35 mouse cellular contexts compared by ENCODE assay signal in genomic region chr1:134057736-134058135, GRCm38 (mm10). TPM values are rescaled to one million over a fixed set of nuclear protein-coding genes. Genes with fewer than 3 reads are reported as not detected.
DNase-seq lines count a peak whose midpoint lies in the region; ATAC-seq and TF ChIP-seq lines count a peak whose summit lies in the region.
"Had no signal": no experiment of that assay in that cellular context is flagged by ENCODE, and none has a peak within 500 bp of the region (broad histone marks: within the 10 kb centered on the region; RNA-seq: fewer than 3 reads in every experiment).

No protein-coding gene starts in this region.

- no peaks in the 10 kb centered on the region for H3K27me3 ChIP-seq in limb, embryonic 12.5 days
- H3K27me3 ChIP-seq in limb, embryonic 10.5 days (ENCODE audit: low read depth, poor library complexity, severe bottlenecking) = peaks cover 9% of the 10 kb centered on the region
- no peaks in the 10 kb centered on the region for H3K27me3 ChIP-seq in stomach, postnatal 0 days (ENCODE audit: control insufficient read depth, insufficient read depth, low read length)
- H3K27me3 ChIP-seq: embryonic facial prominence, embryonic 15.5 days; forebrain, embryonic 13.5 days; heart, embryonic 12.5 days; hindbrain, embryonic 15.5 days; midbrain, embryonic 13.5 days; Patski had no signal

- H3K9me3 ChIP-seq in limb, embryonic 12.5 days = no peaks in the 10 kb centered on the region
- H3K9me3 ChIP-seq in limb, embryonic 10.5 days (replicated peaks) = no peaks in the 10 kb centered on the region
- H3K9me3 ChIP-seq in stomach, postnatal 0 days (ENCODE audit: control insufficient read depth, low read length) = no peaks in the 10 kb centered on the region
- H3K9me3 ChIP-seq: embryonic facial prominence, embryonic 15.5 days; forebrain, embryonic 13.5 days; heart, embryonic 12.5 days; hindbrain, embryonic 15.5 days; megakaryocyte, embryonic 14.5 days; midbrain, embryonic 13.5 days had no signal

- no peak for ATAC-seq in limb, embryonic 12.5 days (ENCODE audit: insufficient number of reproducible peaks, insufficient read depth, low FRiP score, low TSS enrichment, low read depth)
- no peak for ATAC-seq in stomach, postnatal 0 days (ENCODE audit: low FRiP score, low TSS enrichment)
- ATAC-seq: forebrain, embryonic 13.5 days; inflammation-experienced regulatory T-cells, adult 6 months; lung, postnatal 0 days; midbrain, embryonic 13.5 days; Patski had no signal

- peaks cover 32% of the 10 kb centered on the region for H3K4me1 ChIP-seq in limb, embryonic 12.5 days (replicated peaks)
- peaks cover 36% of the 10 kb centered on the region for H3K4me1 ChIP-seq in limb, embryonic 10.5 days
- peaks cover 12% of the 10 kb centered on the region for H3K4me1 ChIP-seq in stomach, postnatal 0 days (replicated peaks; ENCODE audit: control insufficient read depth, insufficient read depth)

- TF ChIP-seq CTCF in stomach, postnatal 0 days (IDR thresholded peaks at IDR 0.05; ENCODE audit: low read depth) = no peak

- whole genome bisulfite sequencing in limb, embryonic 12.5 days = 59% methylated on average over 8 of the region's 8 CpGs
- 55% methylated on average over 8 of the region's 8 CpGs for WGBS in limb, embryonic 10.5 days
- WGBS in stomach, postnatal 0 days = 59% methylated on average over 8 of the region's 8 CpGs

- DNase-seq in adrenal gland, postnatal 36 days = peak; percentile 49 to 57
- DNase-seq in adrenal gland, postnatal 10 days = no peak
- no peak for DNase-seq in limb, embryonic 10.5 days (ENCODE audit: low spot score)
- DNase-seq in testis, postnatal 10 days (ENCODE audit: low spot score) = peak; percentile 65
- DNase-seq in testis, postnatal 14 days (ENCODE audit: low spot score) = no peak
- DNase-seq in stomach, postnatal 0 days (ENCODE audit: low spot score) = no peak
- DNase-seq in embryo, embryonic 11 days = no peak
- DNase-seq: cerebellum, adult 11 months; gastrocnemius, postnatal 25 days; heart, adult 11 months; heart, postnatal 4 days; kidney, adult 8-10 months; kidney, postnatal 10 days; lung, adult 18-20 months; lung, postnatal 4 days; thymus, adult 2 months; thymus, postnatal 4 days had no signal

- no peak overlapping the region for H3K4me3 ChIP-seq in limb, embryonic 12.5 days (replicated peaks)
- no peak overlapping the region for H3K4me3 ChIP-seq in limb, embryonic 10.5 days
- no peak overlapping the region for H3K4me3 ChIP-seq in stomach, postnatal 0 days (ENCODE audit: low read depth, low read length)
- H3K4me3 ChIP-seq: embryonic facial prominence, embryonic 15.5 days; forebrain, embryonic 13.5 days; heart, embryonic 12.5 days; hindbrain, embryonic 15.5 days; left cerebral cortex, adult 2 months; megakaryocyte, embryonic 14.5 days; midbrain, embryonic 13.5 days had no signal

- no peak for TF ChIP-seq EP300 in stomach, postnatal 0 days (optimal IDR thresholded peaks at IDR 0.05)

- no peaks in the 10 kb centered on the region for H3K36me3 ChIP-seq in limb, embryonic 12.5 days
- no peaks in the 10 kb centered on the region for H3K36me3 ChIP-seq in limb, embryonic 10.5 days
- no peaks in the 10 kb centered on the region for H3K36me3 ChIP-seq in stomach, postnatal 0 days (ENCODE audit: control insufficient read depth, insufficient read depth, low read length)
- H3K36me3 ChIP-seq: embryonic facial prominence, embryonic 15.5 days; heart, embryonic 12.5 days; hindbrain, embryonic 15.5 days; midbrain, embryonic 13.5 days had no signal

- 0 out of 2 replicates have a peak overlapping the region, but pooled peaks have one; percentile 0 for H3K9ac ChIP-seq in limb, embryonic 12.5 days (replicated peaks)
- no peak overlapping the region for H3K9ac ChIP-seq in stomach, postnatal 0 days (ENCODE audit: low read length)
- H3K9ac ChIP-seq: embryonic facial prominence, embryonic 15.5 days; forebrain, embryonic 13.5 days; heart, embryonic 12.5 days; hindbrain, embryonic 15.5 days; midbrain, embryonic 13.5 days had no signal

- no peak overlapping the region for H3K4me2 ChIP-seq in limb, embryonic 12.5 days
- no peak overlapping the region for H3K4me2 ChIP-seq in stomach, postnatal 0 days (replicated peaks; ENCODE audit: low read depth)
- H3K4me2 ChIP-seq: embryonic facial prominence, embryonic 15.5 days; forebrain, embryonic 13.5 days; heart, embryonic 12.5 days; hindbrain, embryonic 15.5 days; midbrain, embryonic 13.5 days had no signal

- H3K27ac ChIP-seq in limb, embryonic 12.5 days = no peak overlapping the region
- no peak overlapping the region for H3K27ac ChIP-seq in limb, embryonic 10.5 days
- H3K27ac ChIP-seq in stomach, postnatal 0 days (replicated peaks) = peak overlapping the region; percentile 70
- H3K27ac ChIP-seq: embryonic facial prominence, embryonic 15.5 days; forebrain, embryonic 13.5 days; hindbrain, embryonic 15.5 days; left cerebral cortex, adult 2 months; midbrain, embryonic 13.5 days had no signal

RNA-seq across cellular contexts. Expression of gene Fmod, which starts 20.7 kb away (rescaled TPM):
- 1 to 10 TPM; 9.3 to 9.8 TPM for total RNA-seq in adrenal gland, postnatal 36 days (2021)
- 10 to 100 TPM; 17.4 to 22.2 TPM for total RNA-seq in adrenal gland, postnatal 10 days (2021)
- polyA plus RNA-seq in limb, embryonic 12.5 days (2016; fragmentation: Nextera tagmentation; extraction: Ambion mirVana) = 12.6 and 14.8 TPM in 2 replicates
- 2.4 and 2.5 TPM in 2 replicates for polyA plus RNA-seq in limb, embryonic 10.5 days (2016; fragmentation: Nextera tagmentation; extraction: Ambion mirVana)
- polyA plus RNA-seq in stomach, postnatal 0 days (2015; fragmentation: Nextera tagmentation; extraction: Ambion mirVana) = 7.9 and 9.0 TPM in 2 replicates
- total RNA-seq: common myeloid progenitor, adult 5-6 weeks; MEL; monocyte, adult 5-6 weeks had no signal
- polyA plus RNA-seq: inflammation-experienced regulatory T-cells, adult 6 months had no signal

RNA-seq across cellular contexts. Expression of gene Btg2, which starts 21.2 kb away (rescaled TPM):
- total RNA-seq in adrenal gland, postnatal 36 days (2021) = 10 to 100 TPM; 38.7 to 39.1 TPM
- total RNA-seq in adrenal gland, postnatal 10 days (2021) = 10 to 100 TPM; 32.4 to 58.1 TPM
- polyA plus RNA-seq in limb, embryonic 12.5 days (2016; fragmentation: Nextera tagmentation; extraction: Ambion mirVana) = 26.7 and 28.1 TPM in 2 replicates
- polyA plus RNA-seq in limb, embryonic 10.5 days (2016; fragmentation: Nextera tagmentation; extraction: Ambion mirVana) = 10.1 and 17.7 TPM in 2 replicates
- polyA plus RNA-seq in stomach, postnatal 0 days (2015; fragmentation: Nextera tagmentation; extraction: Ambion mirVana) = 85.9 and 96.8 TPM in 2 replicates

RNA-seq across cellular contexts. Expression of gene Chit1, which starts 53.3 kb away (rescaled TPM):
- total RNA-seq in adrenal gland, postnatal 36 days (2021) = not detected
- total RNA-seq in adrenal gland, postnatal 10 days (2021) = under 1 TPM in 1 of 2 experiments, not detected in 1; 0.15 TPM
- not detected in 2 replicates for polyA plus RNA-seq in limb, embryonic 12.5 days (2016; fragmentation: Nextera tagmentation; extraction: Ambion mirVana)
- polyA plus RNA-seq in limb, embryonic 10.5 days (2016; fragmentation: Nextera tagmentation; extraction: Ambion mirVana) = not detected in 2 replicates
- polyA plus RNA-seq in stomach, postnatal 0 days (2015; fragmentation: Nextera tagmentation; extraction: Ambion mirVana) = 38.5 and 45.1 TPM in 2 replicates
- total RNA-seq: gastrocnemius, adult 18-20 months; gastrocnemius, postnatal 25 days; heart, postnatal 4 days; left cerebral cortex, adult 2 months; left cerebral cortex, postnatal 25 days; MEL had no signal
- polyA plus RNA-seq: inflammation-experienced regulatory T-cells, adult 6 months; large intestine, adult 2 months; Patski; stomach, embryonic 14.5 days had no signal

Comparison
In these comparisons a context has a peak if more than half of its experiments do, and no peak if none do; other contexts are left out.
1. DNase-seq: peak in adrenal gland, postnatal 36 days (2 of 2) and testis, postnatal 10 days (single experiment); none in adrenal gland, postnatal 10 days (single experiment), limb, embryonic 10.5 days (single experiment), testis, postnatal 14 days (single experiment), stomach, postnatal 0 days (single experiment) and embryo, embryonic 11 days (single experiment).
2. RNA of gene Chit1, which starts 53.3 kb away (polyA plus RNA-seq): 38.5 to 45.1 TPM in stomach, postnatal 0 days; not detected in limb, embryonic 12.5 days and not detected in limb, embryonic 10.5 days; every median in the first group is over 10 times any median in the second.